Mouse (Mus musculus) spleen, postnatal 4 days (tissue): ENCODE results near the gene Twnk.

Experiments
- DNase-seq, 2 experiments: peaks; one replicate each; pipeline ENCODE4 v3.0.0; 2022; ENCODE audit warnings: low spot score in 2 of 2

The Twnk gene

GRCm38 (mm10) chr19:45002301-45002700 is 3.2 kb upstream of the Twnk start:
- DNase-seq: peak in 1 of 2 experiments; percentile 60

- peak in 1 of 2 experiments; percentile 53 for DNase-seq
Measured at GRCm38 (mm10) chr19:45003740-45004516, 1.5 kb upstream of the Twnk start.

GRCm38 (mm10) chr19:45005957-45006712 is 672 bp downstream of the Twnk start, which contains the start of gene Mrpl43:
Mrpl43 (minus strand) TSS chr19:45006442.
- peak; percentile 96 to 99 for DNase-seq

- no peak for DNase-seq
Measured at GRCm38 (mm10) chr19:45007021-45007420, 1.6 kb downstream of the Twnk start.

GRCm38 (mm10) chr19:45007425-45008191 is 2.1 kb downstream of the Twnk start:
- DNase-seq: no peak

GRCm38 (mm10) chr19:45010646-45011045 is 5.2 kb downstream of the Twnk start:
- DNase-seq: no peak

- no peak for DNase-seq
Measured at GRCm38 (mm10) chr19:45012219-45012618, 6.8 kb downstream of the Twnk start.

- DNase-seq: no peak
Measured at GRCm38 (mm10) chr19:45012636-45013035, 7.2 kb downstream of the Twnk start.

GRCm38 (mm10) chr19:45013581-45014225 is 8.2 kb downstream of the Twnk start:
- DNase-seq: no peak

GRCm38 (mm10) chr19:45014335-45014971 is 9.0 kb downstream of the Twnk start, which contains the start of gene Lzts2:
Lzts2 (plus strand) TSS chr19:45014414.
- no peak for DNase-seq

- DNase-seq: no peak
Measured at GRCm38 (mm10) chr19:45014981-45015402, 9.5 kb downstream of the Twnk start.

GRCm38 (mm10) chr19:45015518-45016281 is 10.2 kb downstream of the Twnk start:
- DNase-seq: peak; percentile 58 to 81

- DNase-seq: no peak
Measured at GRCm38 (mm10) chr19:45016341-45017215, 11.1 kb downstream of the Twnk start.

GRCm38 (mm10) chr19:45017216-45017771 is 11.8 kb downstream of the Twnk start:
- DNase-seq: no peak

GRCm38 (mm10) chr19:45017909-45018308 is 12.4 kb downstream of the Twnk start:
- peak in 1 of 2 experiments; percentile 56 for DNase-seq

GRCm38 (mm10) chr19:45018351-45018831 is 12.9 kb downstream of the Twnk start:
- DNase-seq: no peak

GRCm38 (mm10) chr19:45020348-45020747 is 14.9 kb downstream of the Twnk start:
- DNase-seq: no peak

- no peak for DNase-seq
Measured at GRCm38 (mm10) chr19:45021362-45021761, 15.9 kb downstream of the Twnk start.

- DNase-seq: no peak
Measured at GRCm38 (mm10) chr19:45023993-45024392, 18.5 kb downstream of the Twnk start.
